Mouse (Mus musculus) gastrocnemius, adult 8-10 months (tissue): ENCODE results near the gene Sox18. TPM values are rescaled to one million over a fixed set of nuclear protein-coding genes. Genes with fewer than 3 reads are reported as not detected.
A peak's percentile ranks its signal among the peaks of the same experiment; 100 is the strongest.

Experiments
- DNase-seq, 2 experiments: peaks; one replicate each; pipeline ENCODE4 v3.0.0; 2022; ENCODE audit warnings: low spot score in 2 of 2
- total RNA-seq, 4 experiments: library from RNA; stranded (reverse); gene quantifications; 2 replicates each; pipeline ENCODE4 v1.2.4; 2022

Sox18 gene
- total RNA-seq, 4 experiments from 2014 or later = 3.9 to 13.4 (median 7.1) TPM

DNA sequence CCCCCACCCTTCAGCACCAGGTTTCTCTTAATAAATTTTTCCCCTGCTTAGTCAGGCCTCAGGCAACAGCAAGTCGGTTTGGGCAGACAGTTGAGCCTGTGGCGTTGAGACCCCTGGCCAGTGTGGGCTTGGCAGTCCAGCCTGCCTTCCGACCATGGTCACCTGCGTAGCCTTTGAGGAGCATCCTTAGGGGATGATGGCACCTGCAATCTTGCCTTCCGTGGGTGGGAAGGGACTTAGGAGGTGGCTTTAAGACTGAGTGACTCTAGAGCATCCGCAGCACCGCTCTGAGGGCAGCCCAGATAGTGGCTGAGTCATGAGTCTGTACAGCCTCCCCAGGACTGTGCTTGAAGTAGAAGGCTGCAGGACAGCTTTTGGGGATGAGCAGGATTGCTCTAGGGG is 9.3 kb upstream of the Sox18 start:
- no peak for DNase-seq

- DNase-seq = peak in 1 of 2 experiments; percentile 56
These were observed 8.7 kb upstream of the Sox18 start, which contains the start of gene Tcea2 for GRCm38 (mm10) chr2:181679951-181680715. TSS of gene Tcea2 (plus strand) at chr2:181680310.

DNA sequence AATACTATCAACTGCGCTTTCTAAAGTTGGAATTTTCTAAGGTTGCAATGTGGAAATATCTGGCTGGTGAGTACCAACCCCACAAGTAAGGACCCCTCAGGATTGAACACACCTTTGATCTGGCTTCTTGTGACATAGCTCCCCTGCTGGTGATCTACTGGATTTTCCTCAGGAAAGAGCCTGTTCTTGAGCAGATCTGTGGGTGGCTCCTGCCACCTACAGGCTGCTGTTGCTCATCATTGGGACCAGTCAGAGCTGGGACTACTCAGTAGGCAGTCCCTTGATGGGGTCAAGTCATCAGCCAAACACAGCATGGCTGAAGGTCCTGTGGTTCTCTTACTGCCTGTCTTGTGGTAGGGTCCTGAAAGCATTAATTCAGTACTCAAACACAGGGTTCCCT is 7.3 kb upstream of the Sox18 start:
- peak; percentile 60 to 71 for DNase-seq

DNA sequence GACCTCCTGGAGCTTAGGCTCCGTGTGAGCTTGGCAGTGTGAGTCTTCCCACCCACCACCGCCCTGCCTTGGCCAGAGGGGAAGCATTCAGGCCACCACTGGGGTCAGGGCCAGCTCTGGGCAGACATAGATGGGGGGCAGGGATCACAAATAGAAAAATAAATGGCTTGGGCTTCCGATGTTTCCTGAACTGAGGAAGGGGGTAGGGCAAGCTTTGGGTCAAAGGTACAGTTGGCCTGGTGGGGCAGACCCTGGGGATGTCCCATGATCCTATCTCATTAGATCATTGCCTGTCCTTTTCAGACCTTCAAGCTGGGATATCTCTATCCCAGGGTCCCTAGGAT is 6.3 kb upstream of the Sox18 start:
- DNase-seq = no peak

GRCm38 (mm10) chr2:181677096-181677754 is 5.8 kb upstream of the Sox18 start:
- DNase-seq = peak in 1 of 2 experiments; percentile 12

DNA sequence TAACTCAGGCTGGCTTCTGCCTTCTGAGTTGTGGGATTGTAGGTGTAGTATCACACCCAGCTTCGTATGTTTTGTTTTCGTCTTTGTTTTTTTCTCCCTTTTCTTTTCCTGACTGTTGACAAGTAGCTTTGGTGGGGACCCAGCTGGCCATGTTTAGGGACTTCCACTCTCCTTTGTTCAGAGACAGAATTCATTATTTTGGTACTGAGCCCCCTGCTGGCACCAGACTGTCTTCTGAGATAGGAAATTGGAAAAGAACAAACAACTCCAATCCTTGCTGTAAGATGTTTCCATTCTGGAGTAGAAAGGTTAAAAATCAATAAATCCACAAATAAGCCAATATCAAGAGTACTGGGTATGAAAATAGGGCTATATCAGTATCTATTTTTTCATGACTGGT is 5.0 kb upstream of the Sox18 start:
- DNase-seq = no peak

GRCm38 (mm10) chr2:181675454-181675853 is 4.0 kb upstream of the Sox18 start:
- peak in 1 of 2 experiments; percentile 48 for DNase-seq

DNA sequence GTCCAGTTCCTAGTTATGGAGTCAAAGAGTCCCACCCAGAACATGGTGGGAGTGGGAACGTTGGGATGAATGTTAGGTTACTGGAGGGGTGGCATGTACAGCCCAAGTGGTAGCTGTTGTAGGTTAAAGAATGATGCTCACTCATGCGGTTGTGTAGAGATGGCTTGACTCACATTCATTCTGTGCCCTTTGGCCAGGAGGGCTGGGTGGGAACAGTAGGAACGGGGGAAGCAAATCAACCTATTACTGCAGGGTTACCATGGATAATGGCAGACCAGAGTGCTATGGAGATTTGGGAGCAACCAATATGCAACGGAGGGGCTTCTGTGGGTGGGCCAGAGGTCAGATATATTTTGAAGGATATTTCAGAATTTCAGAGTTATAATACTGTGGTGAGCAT is 3.5 kb upstream of the Sox18 start:
- no peak for DNase-seq

DNA sequence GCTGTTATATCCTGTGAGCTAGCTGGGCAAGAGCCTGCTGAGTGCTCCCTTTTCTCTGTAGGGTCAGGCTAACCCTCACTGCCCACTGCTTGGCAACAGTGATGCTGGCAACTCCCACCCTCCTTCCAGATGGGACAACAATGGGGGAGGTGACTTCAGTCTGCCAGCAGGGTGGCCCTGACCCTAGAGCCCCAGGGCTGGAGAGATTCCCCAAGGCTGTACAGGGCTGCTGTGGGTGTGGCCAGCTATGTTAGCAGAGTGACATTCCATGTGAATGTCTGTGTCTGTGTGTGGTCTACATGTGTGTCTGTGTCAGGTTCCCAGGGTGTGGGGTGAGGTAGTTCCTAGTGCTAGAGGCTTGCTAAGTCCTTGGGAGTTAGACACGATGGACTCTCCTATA is 2.1 kb upstream of the Sox18 start:
- no peak for DNase-seq

GRCm38 (mm10) chr2:181671984-181672383 is 544 bp upstream of the Sox18 start:
- DNase-seq = no peak

DNA sequence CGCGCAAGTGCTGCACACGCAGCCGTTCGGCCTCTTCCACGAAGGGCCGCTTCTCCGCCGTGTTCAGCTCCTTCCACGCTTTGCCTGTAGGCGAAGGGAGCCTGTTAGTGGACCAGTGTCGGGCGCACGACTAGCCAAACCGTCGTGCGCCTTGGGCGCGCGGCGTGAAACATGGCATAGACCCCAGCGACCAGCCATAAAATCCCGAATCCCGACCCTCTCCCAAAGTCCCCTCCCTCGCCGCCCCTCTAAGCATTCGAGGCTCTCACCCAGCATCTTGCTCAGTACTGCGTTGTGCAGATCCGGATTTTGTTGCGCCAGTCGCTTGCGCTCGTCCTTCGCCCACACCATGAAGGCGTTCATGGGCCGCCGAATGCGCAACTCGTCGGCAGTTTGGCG is 528 bp downstream of the Sox18 start:
- no peak for DNase-seq

- DNase-seq = no peak
These were observed 1.0 kb downstream of the Sox18 start for GRCm38 (mm10) chr2:181670285-181670912.

- no peak for DNase-seq
These were observed 8.2 kb downstream of the Sox18 start for GRCm38 (mm10) chr2:181663298-181663630.

DNA sequence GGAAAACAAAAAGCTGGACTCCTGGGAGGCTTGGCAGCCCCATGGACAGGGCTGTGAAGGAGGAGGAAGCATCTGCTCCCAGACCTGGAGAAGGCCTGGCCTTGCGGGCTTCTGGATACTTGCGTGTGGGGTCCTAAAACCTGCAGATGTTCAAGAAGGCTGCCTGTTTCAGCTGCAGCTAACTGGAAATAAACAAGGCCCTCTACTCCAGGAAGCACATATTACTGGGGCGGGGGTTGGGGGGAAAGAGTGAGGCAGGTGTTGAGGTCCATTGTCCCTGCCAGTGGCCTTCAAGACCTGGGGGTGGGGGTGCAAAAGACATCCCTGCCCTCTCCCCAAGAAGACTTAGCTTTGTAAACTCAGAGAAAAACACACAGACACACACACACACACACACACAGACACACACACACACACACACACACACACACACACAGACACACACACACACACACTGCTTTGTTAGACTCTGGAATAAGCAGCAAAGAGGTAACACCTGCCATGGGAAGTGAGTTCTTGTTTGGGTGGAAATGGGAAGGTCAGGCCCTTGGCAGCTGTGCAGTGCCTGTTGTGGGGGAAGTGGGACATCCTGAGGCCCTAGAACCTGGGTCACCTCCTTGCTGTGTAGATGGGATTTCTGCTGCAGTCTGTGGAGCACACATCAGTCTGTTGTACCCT is 8.7 kb downstream of the Sox18 start:
- no peak for DNase-seq

DNA sequence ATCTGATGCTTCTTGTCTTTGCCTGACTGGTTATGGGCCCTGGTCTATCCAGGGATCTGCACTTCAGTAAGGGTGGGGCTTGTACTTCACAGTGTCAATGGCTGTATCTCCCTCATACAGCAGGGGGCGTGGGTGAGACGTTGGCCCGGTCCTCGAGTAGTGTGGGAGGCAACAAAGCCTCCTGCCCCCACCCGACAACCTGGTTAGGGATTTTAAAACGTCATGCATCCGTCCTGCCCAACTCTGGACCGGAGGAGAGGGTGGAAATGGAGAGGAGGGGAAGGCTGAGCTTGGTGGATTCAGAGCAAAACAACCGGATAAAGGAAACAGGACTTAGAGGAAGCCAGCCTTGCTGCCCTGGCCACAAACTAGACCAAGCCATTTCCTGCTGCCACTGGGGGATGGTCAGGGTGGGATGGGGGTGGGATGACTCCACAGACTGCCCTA is 11.8 kb downstream of the Sox18 start:
- DNase-seq = peak; percentile 68 to 75

GRCm38 (mm10) chr2:181658930-181659555 is 12.4 kb downstream of the Sox18 start:
- DNase-seq = peak in 1 of 2 experiments; percentile 28

GRCm38 (mm10) chr2:181658528-181658927 is 12.9 kb downstream of the Sox18 start:
- no peak for DNase-seq

GRCm38 (mm10) chr2:181657441-181657840 is 14.0 kb downstream of the Sox18 start:
- no peak for DNase-seq

- no peak for DNase-seq
These were observed 14.7 kb downstream of the Sox18 start, which contains the start of gene Gm29797 for GRCm38 (mm10) chr2:181656734-181657133. TSS of gene Gm29797 (plus strand) at chr2:181657034.

GRCm38 (mm10) chr2:181653523-181653922 is 17.9 kb downstream of the Sox18 start:
- no peak for DNase-seq

GRCm38 (mm10) chr2:181653065-181653464 is 18.4 kb downstream of the Sox18 start:
- no peak for DNase-seq
